Mouse (Mus musculus): ENCODE measurements around the gene Cdh23.

- TF ChIP-seq POLR2A (IDR thresholded peaks at IDR 0.05; ENCODE audit: insufficient read depth, low read depth, low read length) (no peak), CTCF (IDR thresholded peaks at IDR 0.05) (no peak), EP300 (IDR thresholded peaks at IDR 0.05; ENCODE audit: insufficient read depth, low read depth, low read length) (no peak)
Observed at GRCm38 (mm10) chr10:60379419-60379957, 316.8 kb downstream of the Cdh23 start.

Measured in heart, adult 2 months (tissue).